In genomic region chr1:54691824-54692223, GRCm38 (mm10) we compare ENCODE assay signal across 12 mouse cellular contexts.
"Had no signal": no experiment of that assay in that cellular context is flagged by ENCODE, and none has a peak within 500 bp of the region (broad histone marks: within the 10 kb centered on the region; RNA-seq: fewer than 3 reads in every experiment).

No protein-coding gene starts in this region.

- H3K9ac ChIP-seq: liver, embryonic 12.5 days; midbrain, embryonic 13.5 days; neural tube, embryonic 12.5 days had no signal

- H3K4me1 ChIP-seq: limb, embryonic 10.5 days; midbrain, embryonic 13.5 days; neural tube, embryonic 12.5 days had no signal

- H3K27me3 ChIP-seq: liver, embryonic 12.5 days; midbrain, embryonic 13.5 days; neural tube, embryonic 12.5 days had no signal

- ATAC-seq: intestine, postnatal 0 days; liver, embryonic 12.5 days; midbrain, embryonic 13.5 days had no signal

- DNase-seq: kidney, adult 9 months; kidney, postnatal 10 days; kidney, postnatal 4 days; lung, postnatal 14 days; spleen, adult 18-20 months; thymus, adult 18-20 months; thymus, postnatal 14 days had no signal

- H3K36me3 ChIP-seq: limb, embryonic 10.5 days; liver, embryonic 12.5 days; midbrain, embryonic 13.5 days; neural tube, embryonic 12.5 days had no signal

- H3K4me2 ChIP-seq: liver, embryonic 12.5 days; midbrain, embryonic 13.5 days; neural tube, embryonic 12.5 days had no signal

- H3K4me3 ChIP-seq: limb, embryonic 10.5 days; liver, embryonic 12.5 days; midbrain, embryonic 13.5 days; neural tube, embryonic 12.5 days had no signal

- H3K9me3 ChIP-seq: limb, embryonic 10.5 days; liver, embryonic 12.5 days; midbrain, embryonic 13.5 days; neural tube, embryonic 12.5 days had no signal

- H3K27ac ChIP-seq: limb, embryonic 10.5 days; liver, embryonic 12.5 days; midbrain, embryonic 13.5 days; neural tube, embryonic 12.5 days had no signal
